Mouse (Mus musculus) left cerebral cortex, adult 2 months (tissue): ENCODE data around the gene Tmem151b. TPM values are rescaled to one million over a fixed set of nuclear protein-coding genes. Genes with fewer than 3 reads are reported as not detected.
A peak's percentile ranks its signal among the peaks of the same experiment; 100 is the strongest.

Experiments
- DNase-seq, 2 experiments: peaks; one replicate each; pipeline ENCODE4 v3.0.0; 2021 to 2022; ENCODE audit warnings: low spot score in 2 of 2, mixed read lengths in 1 of 2; ENCODE audit errors: extremely low spot score in 1 of 2
- H3K27ac ChIP-seq: fragments of 200-600 bp; 2 replicates; pipeline ENCODE4 v1.8.1; 2022
- H3K4me3 ChIP-seq: fragments of 200-600 bp; 2 replicates; pipeline ENCODE4 v1.8.1; 2022
- CTCF ChIP-seq: fragments of 200-600 bp; IDR thresholded peaks from 2 replicates; pipeline ENCODE4 v1.8.1; 2022; ENCODE audit warnings: antibody characterized with exemption, mild to moderate bottlenecking, moderate library complexity
- intact Hi-C: fragments of 180-260 bp; cut with DNase I; formaldehyde crosslinking; loops from one replicate; pipeline ENCODE4 v1.15.1; 2025
- total RNA-seq, 2 experiments: library from RNA; stranded (reverse); gene quantifications; 2 replicates each; pipeline ENCODE4 v1.2.3; 2021

The Tmem151b gene
- total RNA-seq, 2 experiments from 2014 or later = 132 to 133 TPM

GRCm38 (mm10) chr17:45591701-45592605 is 42.5 kb upstream of the Tmem151b start:
- Histone ChIP-seq H3K4me3 (peak overlapping the region; percentile 17; the same call in 1 of the 2 replicates), H3K27ac (peak overlapping the region; percentile 69)
- no peak for DNase-seq
- no peak for TF ChIP-seq CTCF
- intact Hi-C loops = no loop called here

GRCm38 (mm10) chr17:45590410-45590809 is 40.9 kb upstream of the Tmem151b start:
- intact Hi-C loops = no loop called here
- Histone ChIP-seq H3K27ac (no peak overlapping the region), H3K4me3 (no peak overlapping the region)
- no peak for DNase-seq
- TF ChIP-seq CTCF = no peak

GRCm38 (mm10) chr17:45589844-45590243 is 40.4 kb upstream of the Tmem151b start:
- no peak for TF ChIP-seq CTCF
- no peak overlapping the region for H3K4me3 ChIP-seq
- DNase-seq = no peak
- intact Hi-C loops = no loop called here
- no peak overlapping the region for H3K27ac ChIP-seq

GRCm38 (mm10) chr17:45589236-45589635 is 39.8 kb upstream of the Tmem151b start:
- no peak overlapping the region for H3K27ac ChIP-seq
- DNase-seq = no peak
- no peak for TF ChIP-seq CTCF
- H3K4me3 ChIP-seq = no peak overlapping the region
- intact Hi-C loops = no loop called here

- intact Hi-C loops = no loop called here
- no peak for TF ChIP-seq CTCF
- Histone ChIP-seq H3K27ac (no peak overlapping the region), H3K4me3 (no peak overlapping the region)
- DNase-seq = no peak
Measured at GRCm38 (mm10) chr17:45588370-45588769, 38.9 kb upstream of the Tmem151b start.

GRCm38 (mm10) chr17:45586449-45586837 is 37.0 kb upstream of the Tmem151b start:
- peak; percentile 41 for TF ChIP-seq CTCF
- intact Hi-C loops = no loop called here
- no peak for DNase-seq
- Histone ChIP-seq H3K4me3 (no peak overlapping the region), H3K27ac (no peak overlapping the region)

GRCm38 (mm10) chr17:45585725-45586448 is 36.4 kb upstream of the Tmem151b start:
- intact Hi-C loops = loop anchor here (2.0 kb wide), 2 partner anchors 41 to 57 kb away; no protein-coding TSS in a partner anchor
- TF ChIP-seq CTCF = no peak
- H3K27ac ChIP-seq = peak overlapping the region; percentile 83

GRCm38 (mm10) chr17:45584939-45585678 is 35.6 kb upstream of the Tmem151b start:
- DNase-seq = peak; percentile 67 to 69
- intact Hi-C loops = loop anchor here (2.0 to 5.0 kb wide), 3 partner anchors 42 to 137 kb away; no protein-coding TSS in a partner anchor
- Histone ChIP-seq H3K27ac (peak overlapping the region; percentile 83), H3K4me3 (no peak overlapping the region)
- TF ChIP-seq CTCF = peak; percentile 96

More at GRCm38 (mm10) chr17:45585725-45586448, 36.4 kb upstream of the Tmem151b start:
- DNase-seq = no peak
- no peak overlapping the region for H3K4me3 ChIP-seq

GRCm38 (mm10) chr17:45584096-45584896 is 34.8 kb upstream of the Tmem151b start:
- H3K4me3 ChIP-seq = no peak overlapping the region
- DNase-seq = peak; percentile 57 to 67
- no peak for TF ChIP-seq CTCF
- intact Hi-C loops = loop anchor here (2.0 to 5.0 kb wide), 3 partner anchors 43 to 138 kb away; no protein-coding TSS in a partner anchor
- peak overlapping the region; percentile 83 for H3K27ac ChIP-seq

- intact Hi-C loops = loop anchor here (5.0 kb wide), 1 partner anchor 139 kb away; no protein-coding TSS in a partner anchor
- Histone ChIP-seq H3K4me3 (no peak overlapping the region), H3K27ac (no peak overlapping the region)
- DNase-seq = no peak
- TF ChIP-seq CTCF = peak; percentile 62
Measured at GRCm38 (mm10) chr17:45582715-45583355, 33.4 kb upstream of the Tmem151b start.
